Mouse (Mus musculus) left cerebral cortex, postnatal 25 days (tissue): ENCODE measurements at regions not wholly inside any gene's neighbourhood (a gene's known extent, or its start where the extent isn't known, plus 50 kb on each side); places are given as distances from the start of the nearest gene placed in this dataset.
A peak's percentile ranks its signal among the peaks of the same experiment; 100 is the strongest.

Experiments used
- DNase-seq, 2 experiments: peaks; one replicate each; pipeline ENCODE4 v3.0.0; 2022; ENCODE audit warnings: low spot score in 2 of 2, mixed read lengths in 1 of 2
- intact Hi-C: fragments of 180-260 bp; cut with DNase I; formaldehyde crosslinking; loops from one replicate; pipeline ENCODE4 v1.15.1; 2025

GRCm38 (mm10) chr12:58027796-58028195, 183.8 kb upstream of the Sstr1 start:
- intact Hi-C loops = no loop called here
- DNase-seq = no peak

GRCm38 (mm10) chr12:58056368-58056860, 155.2 kb upstream of the Sstr1 start:
- peak in 1 of 2 experiments; percentile 58 for DNase-seq
- intact Hi-C loops = no loop called here

GRCm38 (mm10) chr12:58067318-58068223, 144.0 kb upstream of the Sstr1 start:
- intact Hi-C loops = no loop called here
- DNase-seq = no peak

- intact Hi-C loops = loop anchor here (2.0 to 5.0 kb wide), 2 partner anchors 125 to 339 kb away; partner anchors contain the start of gene Sstr1
- peak; percentile 4 to 88 for DNase-seq
Observed at GRCm38 (mm10) chr12:58087311-58087710, 124.3 kb upstream of the Sstr1 start.

- intact Hi-C loops = no loop called here
- no peak for DNase-seq
Observed at GRCm38 (mm10) chr12:58112643-58113042, 98.9 kb upstream of the Sstr1 start.

GRCm38 (mm10) chr12:58139121-58139520, 72.5 kb upstream of the Sstr1 start:
- DNase-seq = peak; percentile 9 to 79
- intact Hi-C loops = loop anchor here (2.0 kb wide), 1 partner anchor 50 kb away; no protein-coding TSS in a partner anchor

GRCm38 (mm10) chr12:58151883-58152282, 59.7 kb upstream of the Sstr1 start:
- no peak for DNase-seq
- intact Hi-C loops = no loop called here
